In the genomic region with DNA sequence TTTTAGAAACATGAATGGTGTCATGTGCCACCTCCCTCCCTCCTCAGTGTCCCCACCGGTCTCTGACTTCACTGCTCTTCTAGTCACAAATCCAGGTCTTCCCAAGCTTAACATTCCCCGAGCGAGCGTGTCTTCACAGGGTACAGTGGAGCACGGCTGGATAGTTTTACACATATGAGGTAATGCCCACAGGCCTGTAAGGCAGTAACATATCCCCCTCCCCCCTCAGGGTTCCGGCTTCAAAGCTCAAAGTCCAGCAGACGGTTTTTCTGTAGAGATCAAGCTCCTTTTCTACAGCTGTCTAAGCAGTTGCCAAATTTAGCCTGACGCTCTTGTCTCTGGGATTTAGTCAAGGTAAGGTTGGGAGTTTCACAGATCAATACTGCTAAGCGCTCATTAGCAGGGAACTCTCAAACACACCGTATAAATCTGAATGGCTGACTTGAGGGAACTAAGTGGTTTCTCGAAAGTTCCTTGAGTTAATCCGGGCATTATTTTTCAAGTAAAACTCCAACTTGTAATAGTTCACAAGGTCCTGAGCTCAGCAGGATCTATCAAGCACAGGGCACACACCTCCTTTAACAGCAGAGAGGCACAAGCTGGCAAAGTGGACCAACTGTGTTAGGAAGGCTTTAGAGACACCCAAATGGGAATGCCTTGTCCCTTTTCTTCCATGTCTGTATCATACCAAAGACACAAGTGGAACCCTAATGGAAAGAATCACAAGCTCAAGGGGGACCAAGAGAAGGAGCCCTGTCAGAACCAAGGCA, we compare ENCODE assay signal across 21 mouse cellular contexts.
DNase-seq lines count a peak whose midpoint lies in the region; ATAC-seq and TF ChIP-seq lines count a peak whose summit lies in the region.
"Had no signal": no experiment of that assay in that cellular context is flagged by ENCODE, and none has a peak within 500 bp of the region (broad histone marks: within the 10 kb centered on the region; RNA-seq: fewer than 3 reads in every experiment).

No protein-coding gene starts in this region.

- H3K36me3 ChIP-seq in heart, embryonic 13.5 days = no peaks in the 10 kb centered on the region
- H3K36me3 ChIP-seq in liver, adult 2 months (ENCODE audit: control insufficient read depth, insufficient read depth, low read length) = no peaks in the 10 kb centered on the region
- no peaks in the 10 kb centered on the region for H3K36me3 ChIP-seq in liver, embryonic 11.5 days (ENCODE audit: control insufficient read depth, insufficient read depth, low read length)
- no peaks in the 10 kb centered on the region for H3K36me3 ChIP-seq in kidney, postnatal 0 days (ENCODE audit: insufficient read depth, low read length)
- H3K36me3 ChIP-seq in midbrain, postnatal 0 days (ENCODE audit: insufficient read depth, low read length) = no peaks in the 10 kb centered on the region
- no peaks in the 10 kb centered on the region for H3K36me3 ChIP-seq in thymus, adult 2 months (ENCODE audit: control insufficient read depth, insufficient read depth, low read length)
- H3K36me3 ChIP-seq: hindbrain, embryonic 13.5 days; intestine, embryonic 15.5 days; limb, embryonic 12.5 days had no signal

- no peak for ATAC-seq in heart, embryonic 13.5 days (ENCODE audit: extremely low read depth, insufficient number of reproducible peaks, low FRiP score, low TSS enrichment)
- ATAC-seq in liver, embryonic 11.5 days (replicated peaks; ENCODE audit: low FRiP score) = no peak
- ATAC-seq in kidney, postnatal 0 days (replicated peaks; ENCODE audit: low FRiP score, low read depth) = peak; percentile 90
- peak; percentile 47; the same call in 1 of the 2 replicates for ATAC-seq in midbrain, postnatal 0 days (ENCODE audit: low FRiP score)
- ATAC-seq: forebrain, embryonic 14.5 days; intestine, embryonic 15.5 days had no signal

- DNase-seq in heart, adult 18-20 months = no peak
- peak; percentile 68 for DNase-seq in liver, adult 2 months (ENCODE audit: extremely low read depth, low read depth, low spot score)
- DNase-seq in liver, embryonic 11.5 days (ENCODE audit: low spot score) = no peak
- peak; percentile 35 for DNase-seq in kidney, postnatal 0 days (ENCODE audit: low spot score)
- DNase-seq in midbrain, postnatal 0 days (ENCODE audit: low spot score) = no peak
- DNase-seq in left cerebral cortex, postnatal 36 days (ENCODE audit: low spot score in 2 of 2) = no peak
- no peak for DNase-seq in thymus, adult 2 months
- DNase-seq: adrenal gland, postnatal 10 days; cerebellum, adult 11 months; cerebellum, postnatal 25 days; gastrocnemius, postnatal 36 days; layer of hippocampus, adult 9-11 months; lung, adult 18-20 months; lung, postnatal 4 days; right cerebral cortex, adult 18-20 months had no signal

- H3K27me3 ChIP-seq in heart, embryonic 13.5 days (replicated peaks) = no peaks in the 10 kb centered on the region
- H3K27me3 ChIP-seq in liver, adult 2 months (ENCODE audit: control insufficient read depth, insufficient read depth, low read length) = no peaks in the 10 kb centered on the region
- no peaks in the 10 kb centered on the region; the same call in 1 of the 2 replicates for H3K27me3 ChIP-seq in liver, embryonic 11.5 days (replicated peaks; ENCODE audit: control insufficient read depth, insufficient read depth, low read length)
- no peaks in the 10 kb centered on the region for H3K27me3 ChIP-seq in kidney, postnatal 0 days (ENCODE audit: insufficient read depth, low read length)
- no peaks in the 10 kb centered on the region for H3K27me3 ChIP-seq in midbrain, postnatal 0 days (ENCODE audit: insufficient read depth, low read length)
- no peaks in the 10 kb centered on the region for H3K27me3 ChIP-seq in thymus, adult 2 months (ENCODE audit: control insufficient read depth, insufficient read depth, low read length)
- H3K27me3 ChIP-seq: hindbrain, embryonic 13.5 days; intestine, embryonic 15.5 days; limb, embryonic 12.5 days had no signal

- no peaks in the 10 kb centered on the region for H3K79me2 ChIP-seq in liver, adult 2 months (ENCODE audit: control insufficient read depth, insufficient read depth, low read length)

- TF ChIP-seq POLR2A in liver, adult 2 months (IDR thresholded peaks at IDR 0.05; ENCODE audit: extremely low read depth, insufficient read depth, low read length) = no peak
- no peak for TF ChIP-seq POLR2A in thymus, adult 2 months (IDR thresholded peaks at IDR 0.05; ENCODE audit: control insufficient read depth, extremely low read depth, insufficient read depth, low read length, poor library complexity)

- no peak for TF ChIP-seq CTCF in liver, adult 2 months (IDR thresholded peaks at IDR 0.05; ENCODE audit: low read depth, low read length)
- no peak for TF ChIP-seq CTCF in kidney, postnatal 0 days (IDR thresholded peaks at IDR 0.05; ENCODE audit: low read depth)
- no peak for TF ChIP-seq CTCF in midbrain, postnatal 0 days (IDR thresholded peaks at IDR 0.05)
- no peak for TF ChIP-seq CTCF in thymus, adult 2 months (IDR thresholded peaks at IDR 0.05; ENCODE audit: borderline replicate concordance, control insufficient read depth, extremely low read depth, insufficient read depth, low read length, poor library complexity)

- H3K4me3 ChIP-seq in heart, embryonic 13.5 days = no peak overlapping the region
- H3K4me3 ChIP-seq in liver, adult 2 months (ENCODE audit: insufficient read depth, low read depth, low read length) = no peak overlapping the region
- no peak overlapping the region for H3K4me3 ChIP-seq in liver, embryonic 11.5 days (ENCODE audit: low read depth, low read length)
- no peak overlapping the region for H3K4me3 ChIP-seq in kidney, postnatal 0 days (replicated peaks; ENCODE audit: low read depth, low read length)
- H3K4me3 ChIP-seq in midbrain, postnatal 0 days (ENCODE audit: low read depth, low read length) = no peak overlapping the region
- H3K4me3 ChIP-seq in thymus, adult 2 months (ENCODE audit: control insufficient read depth, insufficient read depth, low read length) = no peak overlapping the region
- H3K4me3 ChIP-seq: erythroblast, embryonic 14.5 days; hindbrain, embryonic 13.5 days; intestine, embryonic 15.5 days; limb, embryonic 12.5 days had no signal

- no peaks in the 10 kb centered on the region for H3K9me3 ChIP-seq in heart, embryonic 13.5 days
- no peaks in the 10 kb centered on the region for H3K9me3 ChIP-seq in liver, embryonic 11.5 days (ENCODE audit: control insufficient read depth, low read length)
- no peaks in the 10 kb centered on the region for H3K9me3 ChIP-seq in kidney, postnatal 0 days (replicated peaks; ENCODE audit: low read length)
- no peaks in the 10 kb centered on the region for H3K9me3 ChIP-seq in midbrain, postnatal 0 days (ENCODE audit: low read length)
- H3K9me3 ChIP-seq: hindbrain, embryonic 13.5 days; intestine, embryonic 15.5 days; limb, embryonic 12.5 days had no signal

- WGBS in heart, embryonic 13.5 days = 69% methylated on average over 12 of the region's 12 CpGs
- WGBS in liver, adult 2 months = 58% methylated on average over 12 of the region's 12 CpGs
- 79% methylated on average over 12 of the region's 12 CpGs for WGBS in liver, embryonic 11.5 days
- 70% methylated on average over 12 of the region's 12 CpGs for WGBS in kidney, postnatal 0 days
- WGBS in midbrain, postnatal 0 days = 61% methylated on average over 12 of the region's 12 CpGs
- 97% methylated on average over 12 of the region's 12 CpGs for WGBS in thymus, adult 2 months

- intact Hi-C loops in left cerebral cortex, postnatal 36 days (cut with DNase I) = no loop called here

- peaks cover 31% of the 10 kb centered on the region for H3K4me1 ChIP-seq in heart, embryonic 13.5 days
- no peaks in the 10 kb centered on the region for H3K4me1 ChIP-seq in liver, adult 2 months (ENCODE audit: control insufficient read depth, insufficient read depth, low read length)
- no peaks in the 10 kb centered on the region for H3K4me1 ChIP-seq in liver, embryonic 11.5 days (replicated peaks; ENCODE audit: control insufficient read depth, insufficient read depth, low read length)
- H3K4me1 ChIP-seq in kidney, postnatal 0 days (replicated peaks; ENCODE audit: insufficient read depth, low read length) = no peaks in the 10 kb centered on the region
- no peaks in the 10 kb centered on the region for H3K4me1 ChIP-seq in midbrain, postnatal 0 days (ENCODE audit: insufficient read depth, low read length)
- H3K4me1 ChIP-seq in thymus, adult 2 months (replicated peaks; ENCODE audit: control insufficient read depth, insufficient read depth, low read length) = no peaks in the 10 kb centered on the region
- H3K4me1 ChIP-seq: intestine, embryonic 15.5 days had no signal

- H3K27ac ChIP-seq in heart, embryonic 13.5 days (replicated peaks) = 0 out of 2 replicates have a peak overlapping the region, but pooled peaks have one; percentile 33
- H3K27ac ChIP-seq in liver, adult 2 months (replicated peaks; ENCODE audit: insufficient read depth, low read depth, low read length) = no peak overlapping the region
- no peak overlapping the region for H3K27ac ChIP-seq in liver, embryonic 11.5 days (ENCODE audit: low read depth, low read length)
- H3K27ac ChIP-seq in kidney, postnatal 0 days = no peak overlapping the region; the same call in 1 of the 2 replicates
- no peak overlapping the region for H3K27ac ChIP-seq in midbrain, postnatal 0 days (ENCODE audit: low read depth, low read length)
- no peak overlapping the region for H3K27ac ChIP-seq in thymus, adult 2 months (ENCODE audit: control insufficient read depth, insufficient read depth, low read length)
- H3K27ac ChIP-seq: hindbrain, embryonic 13.5 days; intestine, embryonic 15.5 days; limb, embryonic 12.5 days had no signal

- H3K4me2 ChIP-seq in heart, embryonic 13.5 days = no peak overlapping the region
- H3K4me2 ChIP-seq in liver, embryonic 11.5 days = no peak overlapping the region
- H3K4me2 ChIP-seq in kidney, postnatal 0 days (ENCODE audit: low read length) = no peak overlapping the region
- H3K4me2 ChIP-seq in midbrain, postnatal 0 days (ENCODE audit: low read depth, low read length, poor library complexity, severe bottlenecking) = no peak overlapping the region
- H3K4me2 ChIP-seq: hindbrain, embryonic 13.5 days; intestine, embryonic 15.5 days; limb, embryonic 12.5 days had no signal

- no peak overlapping the region for H3K9ac ChIP-seq in heart, embryonic 13.5 days
- H3K9ac ChIP-seq in liver, adult 2 months (ENCODE audit: low read depth, low read length) = no peak overlapping the region
- H3K9ac ChIP-seq in liver, embryonic 11.5 days (ENCODE audit: low read depth, low read length) = no peak overlapping the region
- no peak overlapping the region for H3K9ac ChIP-seq in kidney, postnatal 0 days (ENCODE audit: low read depth, low read length)
- H3K9ac ChIP-seq in midbrain, postnatal 0 days (replicated peaks; ENCODE audit: low read length, poor library complexity, severe bottlenecking) = no peak overlapping the region
- H3K9ac ChIP-seq: hindbrain, embryonic 13.5 days; intestine, embryonic 15.5 days; limb, embryonic 12.5 days had no signal

Comparison
In these comparisons a context has a peak if more than half of its experiments do, and no peak if none do; other contexts are left out.
1. DNase-seq: peak in liver, adult 2 months (single experiment) and kidney, postnatal 0 days (single experiment); none in heart, adult 18-20 months (0 of 2), liver, embryonic 11.5 days (single experiment), midbrain, postnatal 0 days (single experiment), left cerebral cortex, postnatal 36 days (0 of 2) and thymus, adult 2 months (single experiment).
2. ATAC-seq: peak in kidney, postnatal 0 days (single experiment) and midbrain, postnatal 0 days (single experiment); none in heart, embryonic 13.5 days (single experiment) and liver, embryonic 11.5 days (single experiment).